Mouse (Mus musculus): ENCODE data around the gene D7Ertd443e.

DNA sequence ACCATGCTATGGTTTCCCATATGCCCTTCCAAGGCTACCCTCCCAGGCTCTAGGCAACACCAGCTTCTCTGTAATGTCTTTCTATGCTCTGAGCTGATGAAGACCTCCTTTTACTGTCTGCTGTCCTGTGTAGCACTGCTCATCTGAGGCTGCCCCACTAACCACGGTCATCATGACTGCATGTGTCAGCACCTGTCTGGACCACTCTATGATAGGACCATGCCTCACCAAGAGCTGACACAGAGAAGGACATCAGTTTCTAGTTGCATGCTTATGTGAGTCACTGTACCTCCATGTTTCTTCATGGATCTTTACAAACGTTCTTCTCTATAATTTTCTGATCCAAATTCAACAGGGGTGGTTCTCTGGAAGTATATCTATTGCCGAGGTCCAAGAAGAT lies 154.8 kb downstream of the D7Ertd443e start:
- TF ChIP-seq CTCF (conservative IDR thresholded peaks at IDR 0.05; ENCODE audit: low read length) (no peak), POU5F1 (IDR thresholded peaks at IDR 0.05; ENCODE audit: borderline replicate concordance, low read length) (no peak)
